26 mouse cellular contexts compared by ENCODE assay signal in the genomic region with DNA sequence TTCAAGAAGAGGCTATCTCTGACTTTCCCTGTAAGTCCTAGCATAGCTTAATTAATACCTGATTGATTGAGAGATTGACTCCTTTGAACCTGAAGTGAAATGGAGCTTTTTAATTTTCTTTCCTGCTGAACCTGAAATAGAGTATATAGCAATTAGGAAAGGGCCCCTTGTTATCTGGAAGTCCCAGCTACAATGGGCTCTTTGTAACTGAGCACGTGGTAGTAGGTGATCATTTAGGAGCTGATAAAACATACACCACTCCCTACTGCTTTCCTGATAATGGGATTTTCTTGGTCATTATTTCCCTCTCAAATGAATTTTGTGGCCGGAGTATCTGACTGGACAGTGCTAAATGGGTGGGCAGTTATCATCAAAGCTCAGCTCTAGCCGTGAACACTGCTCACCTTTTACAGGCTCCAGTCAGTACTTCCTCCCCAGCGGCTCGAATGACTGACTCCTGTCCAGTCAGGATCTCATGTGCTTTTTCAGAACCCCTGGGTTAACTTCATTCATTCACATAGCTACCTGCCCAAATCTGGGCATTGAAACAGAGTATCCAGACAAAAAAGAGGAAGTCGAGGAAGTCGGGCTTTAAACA. TPM values are rescaled to one million over a fixed set of nuclear protein-coding genes. Genes with fewer than 3 reads are reported as not detected.
DNase-seq lines count a peak whose midpoint lies in the region; ATAC-seq lines count a peak whose summit lies in the region.
"Had no signal": no experiment of that assay in that cellular context is flagged by ENCODE, and none has a peak within 500 bp of the region (broad histone marks: within the 10 kb centered on the region; RNA-seq: fewer than 3 reads in every experiment).

No protein-coding gene starts in this region.

- no peak overlapping the region for H3K9ac ChIP-seq in midbrain, embryonic 11.5 days (ENCODE audit: low read length)
- no peak overlapping the region for H3K9ac ChIP-seq in stomach, embryonic 15.5 days
- H3K9ac ChIP-seq: embryonic facial prominence, embryonic 12.5 days; embryonic facial prominence, embryonic 15.5 days; forebrain, embryonic 12.5 days; forebrain, embryonic 15.5 days; heart, embryonic 12.5 days; heart, embryonic 15.5 days; hindbrain, embryonic 14.5 days had no signal

- intact Hi-C loops in heart, postnatal 10 days (cut with DNase I), result loop anchor here (5.0 kb wide), 1 partner anchor 152 kb away; no protein-coding TSS in a partner anchor

- peak; percentile 71 for DNase-seq in heart, adult 11 months
- no peak for DNase-seq in heart, embryonic 10.5 days (ENCODE audit: low spot score)
- DNase-seq in midbrain, embryonic 11.5 days (ENCODE audit: low spot score, missing footprints), result peak; percentile 23
- no peak for DNase-seq in midbrain, embryonic 10.5 days (ENCODE audit: low spot score)
- no peak for DNase-seq in heart, postnatal 10 days
- DNase-seq in adrenal gland, adult 2 months, result no peak
- DNase-seq: adrenal gland, postnatal 14 days; cerebellum, adult 11 months; cerebellum, adult 2 months; cerebellum, adult 9-11 months; cerebellum, postnatal 25 days; gastrocnemius, postnatal 10 days; gastrocnemius, postnatal 36 days; heart, postnatal 14 days; heart, postnatal 4 days had no signal

- H3K4me2 ChIP-seq in midbrain, embryonic 11.5 days, result no peak overlapping the region
- no peak overlapping the region for H3K4me2 ChIP-seq in stomach, embryonic 15.5 days
- H3K4me2 ChIP-seq: embryonic facial prominence, embryonic 12.5 days; embryonic facial prominence, embryonic 15.5 days; forebrain, embryonic 12.5 days; forebrain, embryonic 15.5 days; heart, embryonic 12.5 days; heart, embryonic 15.5 days; hindbrain, embryonic 14.5 days had no signal

- ATAC-seq in midbrain, embryonic 11.5 days (ENCODE audit: low FRiP score), result no peak
- peak; percentile 62; the same call in 1 of the 2 replicates for ATAC-seq in stomach, embryonic 15.5 days (ENCODE audit: insufficient read depth, low FRiP score, low read depth)
- no peak for ATAC-seq in erythroid progenitor cell, adult 5-6 weeks (replicated peaks; ENCODE audit: low FRiP score, poor library complexity, severe bottlenecking)
- ATAC-seq: activated CD4-positive, CD25-positive, alpha-beta regulatory T cell, adult 4 months; forebrain, embryonic 15.5 days; hindbrain, postnatal 0 days had no signal

- no peaks in the 10 kb centered on the region for H3K9me3 ChIP-seq in heart, embryonic 10.5 days
- H3K9me3 ChIP-seq in midbrain, embryonic 11.5 days (ENCODE audit: control insufficient read depth, low read length), result no peaks in the 10 kb centered on the region
- H3K9me3 ChIP-seq in midbrain, embryonic 10.5 days (replicated peaks), result peaks cover 8% of the 10 kb centered on the region; the same call in 1 of the 2 replicates
- no peaks in the 10 kb centered on the region for H3K9me3 ChIP-seq in stomach, embryonic 15.5 days
- H3K9me3 ChIP-seq: embryonic facial prominence, embryonic 12.5 days; forebrain, embryonic 15.5 days; heart, embryonic 15.5 days had no signal

- peaks cover 13% of the 10 kb centered on the region for H3K4me1 ChIP-seq in heart, embryonic 10.5 days
- H3K4me1 ChIP-seq in midbrain, embryonic 11.5 days (ENCODE audit: control insufficient read depth, insufficient read depth, low read length), result no peaks in the 10 kb centered on the region
- no peaks in the 10 kb centered on the region for H3K4me1 ChIP-seq in midbrain, embryonic 10.5 days
- H3K4me1 ChIP-seq in stomach, embryonic 15.5 days, result no peaks in the 10 kb centered on the region
- H3K4me1 ChIP-seq: embryonic facial prominence, embryonic 12.5 days; embryonic facial prominence, embryonic 15.5 days; forebrain, embryonic 12.5 days; forebrain, embryonic 15.5 days had no signal

- H3K27ac ChIP-seq in heart, embryonic 10.5 days, result no peak overlapping the region
- no peak overlapping the region for H3K27ac ChIP-seq in midbrain, embryonic 11.5 days (ENCODE audit: low read depth, low read length)
- no peak overlapping the region for H3K27ac ChIP-seq in midbrain, embryonic 10.5 days (replicated peaks)
- no peak overlapping the region for H3K27ac ChIP-seq in stomach, embryonic 15.5 days
- H3K27ac ChIP-seq: embryonic facial prominence, embryonic 12.5 days; embryonic facial prominence, embryonic 15.5 days; forebrain, embryonic 12.5 days; forebrain, embryonic 15.5 days; heart, embryonic 15.5 days; hindbrain, embryonic 14.5 days; hindbrain, postnatal 0 days had no signal

- no peaks in the 10 kb centered on the region for H3K27me3 ChIP-seq in heart, embryonic 10.5 days (ENCODE audit: insufficient read depth, poor library complexity, severe bottlenecking)
- no peaks in the 10 kb centered on the region for H3K27me3 ChIP-seq in midbrain, embryonic 11.5 days (ENCODE audit: control insufficient read depth, insufficient read depth, low read length)
- H3K27me3 ChIP-seq in midbrain, embryonic 10.5 days (ENCODE audit: low read depth, poor library complexity, severe bottlenecking), result no peaks in the 10 kb centered on the region
- H3K27me3 ChIP-seq in stomach, embryonic 15.5 days (replicated peaks), result no peaks in the 10 kb centered on the region
- H3K27me3 ChIP-seq: embryonic facial prominence, embryonic 12.5 days; embryonic facial prominence, embryonic 15.5 days; forebrain, embryonic 12.5 days; forebrain, embryonic 15.5 days; heart, embryonic 12.5 days; heart, embryonic 15.5 days had no signal

- WGBS in heart, embryonic 10.5 days, result 74% methylated on average over 7 of the region's 7 CpGs
- WGBS in midbrain, embryonic 11.5 days, result 72% methylated on average over 7 of the region's 7 CpGs
- 81% methylated on average over 7 of the region's 7 CpGs for whole genome bisulfite sequencing in midbrain, embryonic 10.5 days
- WGBS in stomach, embryonic 15.5 days, result 74% methylated on average over 7 of the region's 7 CpGs

- H3K36me3 ChIP-seq in heart, embryonic 10.5 days, result no peaks in the 10 kb centered on the region
- H3K36me3 ChIP-seq in midbrain, embryonic 11.5 days (ENCODE audit: control insufficient read depth, insufficient read depth, low read length), result no peaks in the 10 kb centered on the region
- no peaks in the 10 kb centered on the region for H3K36me3 ChIP-seq in midbrain, embryonic 10.5 days
- H3K36me3 ChIP-seq in stomach, embryonic 15.5 days, result no peaks in the 10 kb centered on the region
- H3K36me3 ChIP-seq: embryonic facial prominence, embryonic 12.5 days; embryonic facial prominence, embryonic 15.5 days; forebrain, embryonic 12.5 days; forebrain, embryonic 15.5 days; heart, embryonic 12.5 days; heart, embryonic 15.5 days had no signal

- no peak overlapping the region for H3K4me3 ChIP-seq in heart, embryonic 10.5 days
- H3K4me3 ChIP-seq in midbrain, embryonic 11.5 days (ENCODE audit: low read depth, low read length), result no peak overlapping the region
- no peak overlapping the region for H3K4me3 ChIP-seq in midbrain, embryonic 10.5 days
- no peak overlapping the region for H3K4me3 ChIP-seq in stomach, embryonic 15.5 days (replicated peaks)
- H3K4me3 ChIP-seq: embryonic facial prominence, embryonic 12.5 days; embryonic facial prominence, embryonic 15.5 days; forebrain, embryonic 12.5 days; forebrain, embryonic 15.5 days; heart, embryonic 12.5 days; heart, embryonic 15.5 days had no signal

RNA-seq across cellular contexts. Expression of a gene that starts 20.5 kb away (rescaled TPM):
- polyA plus RNA-seq in heart, embryonic 10.5 days (2016; fragmentation: Nextera tagmentation; extraction: Ambion mirVana), result 10.2 and 15.4 TPM in 2 replicates
- 1.9 and 2.8 TPM in 2 replicates for polyA plus RNA-seq in midbrain, embryonic 11.5 days (2014; fragmentation: Nextera tagmentation; extraction: Ambion mirVana)
- polyA plus RNA-seq in midbrain, embryonic 10.5 days (2016; fragmentation: Nextera tagmentation; extraction: Ambion mirVana), result 1.8 and 3.2 TPM in 2 replicates
- 18.1 and 20.8 TPM in 2 replicates for polyA plus RNA-seq in stomach, embryonic 15.5 days (2015; fragmentation: Nextera tagmentation; extraction: Ambion mirVana)
- 26.0 and 46.5 TPM in 2 replicates for total RNA-seq in erythroid progenitor cell, adult 5-6 weeks (2015; ENCODE audit: low replicate concordance)
- total RNA-seq in erythroid progenitor cell, adult 5-6 weeks (2017; ENCODE audit: low replicate concordance), result 25.9 and 91.2 TPM in 2 replicates
- total RNA-seq in heart, postnatal 10 days (2021), result 10 to 100 TPM; 29.9 to 36.6 TPM
- 10 to 100 TPM; 12.5 to 15.7 TPM for total RNA-seq in adrenal gland, adult 2 months (2021)
- 7.4 and 11.8 TPM in 2 replicates for polyA plus RNA-seq in adrenal gland, adult 2 months (2012; rRNA removed)

Comparison
In these comparisons a context has a peak if more than half of its experiments do, and no peak if none do; other contexts are left out.
1. DNase-seq: peak in heart, adult 11 months (single experiment) and midbrain, embryonic 11.5 days (single experiment); none in heart, embryonic 10.5 days (single experiment), midbrain, embryonic 10.5 days (single experiment), heart, postnatal 10 days (0 of 2) and adrenal gland, adult 2 months (single experiment).